Mouse (Mus musculus) lung, postnatal 0 days (tissue): ENCODE data around the gene Bloc1s5. TPM values are rescaled to one million over a fixed set of nuclear protein-coding genes. Genes with fewer than 3 reads are reported as not detected.

Experiments
- ATAC-seq: fragments of 200-750 bp; cut with Nextera tagmentation; 2 replicates; pipeline ENCODE4 v1.8.0; 2017; ENCODE audit warnings: moderate library complexity
- DNase-seq: peaks from one replicate; pipeline ENCODE4 v3.0.0-alpha.2; 2016; ENCODE audit warnings: low spot score
- H3K27ac ChIP-seq: fragments of 300-500 bp; sonication (generic); 2 replicates; pipeline ENCODE4 v1.5.1; 2014; ENCODE audit warnings: antibody characterized with exemption, mild to moderate bottlenecking, low read length, mixed read lengths
- H3K27me3 ChIP-seq: fragments of 300-500 bp; sonication (generic); replicated peaks from 2 replicates; pipeline ENCODE4 v1.6.1; 2014; ENCODE audit warnings: low read length, mixed read lengths; ENCODE audit not compliant: insufficient read depth
- H3K36me3 ChIP-seq: fragments of 300-500 bp; sonication (generic); 2 replicates; pipeline ENCODE4 v1.6.1; 2014; ENCODE audit warnings: low read length, mixed read lengths; ENCODE audit not compliant: insufficient read depth
- H3K4me1 ChIP-seq: fragments of 300-500 bp; sonication (generic); 2 replicates; pipeline ENCODE4 v1.6.1; 2014; ENCODE audit warnings: antibody characterized with exemption, low read depth, low read length, mixed read lengths; ENCODE audit not compliant: insufficient read depth
- H3K4me2 ChIP-seq: fragments of 300-500 bp; sonication (generic); replicated peaks from 2 replicates; pipeline ENCODE4 v1.6.1; 2014; ENCODE audit warnings: low read depth, mild to moderate bottlenecking, low read length, moderate library complexity, mixed read lengths
- H3K4me3 ChIP-seq: fragments of 300-500 bp; sonication (generic); 2 replicates; pipeline ENCODE4 v1.5.1; 2014; ENCODE audit warnings: low read depth, low read length
- H3K9ac ChIP-seq: fragments of 300-500 bp; sonication (generic); replicated peaks from 2 replicates; pipeline ENCODE4 v1.6.1; 2014; ENCODE audit warnings: low read depth, mild to moderate bottlenecking
- H3K9me3 ChIP-seq: fragments of 300-500 bp; sonication (generic); 2 replicates; pipeline ENCODE4 v1.6.1; 2016; ENCODE audit warnings: low read length, mixed read lengths
- CTCF ChIP-seq: IDR thresholded peaks from 2 replicates; pipeline ENCODE4 v1.5.1; 2016; ENCODE audit warnings: antibody characterized with exemption, mild to moderate bottlenecking
- EP300 ChIP-seq: IDR thresholded peaks from 2 replicates; pipeline ENCODE4 v1.6.1; 2016; ENCODE audit warnings: antibody characterized with exemption, mild to moderate bottlenecking, control low read depth
- WGBS: fragments of 180-500 bp; shearing (Covaris S2); extraction: QIAGEN DNeasy Blood & Tissue Kit; methylation state at CpG from one replicate; pipeline ENCODE4 v1.1.7; 2014; 5-methylcytosine and 5-hydroxymethylcytosine counted together
- polyA plus RNA-seq: library from polyadenylated mRNA; unstranded; fragments of >200 nt; fragmentation: Nextera tagmentation; extraction: Ambion mirVana; gene quantifications from 2 replicates; pipeline ENCODE4 v1.2.1, GENCODE M21; 2015

The Bloc1s5 gene
- polyA plus RNA-seq, 1 experiment from 2014 or later: 13.6 TPM

- WGBS: under 1% methylated on average over 56 of the region's 59 CpGs
- Histone ChIP-seq H3K9me3 (no peaks in the 10 kb centered on the region), H3K4me3 (peak within 1 kb of the TSS; percentile 95), H3K4me1 (peaks cover 5% of the 10 kb centered on the region; the same call in 1 of the 2 replicates), H3K27ac (peak within 1 kb of the TSS; percentile 81), H3K4me2 (peak within 1 kb of the TSS; percentile 60), H3K9ac (peak within 1 kb of the TSS; percentile 55), H3K27me3 (no peaks in the 10 kb centered on the region), H3K36me3 (no peaks in the 10 kb centered on the region)
- TF ChIP-seq CTCF: peak; percentile 81
- no peak for TF ChIP-seq EP300
- DNase-seq (peak; percentile 97), ATAC-seq (peak; percentile 99)
Observed at GRCm38 (mm10) chr13:38658528-38659280, 23.8 kb upstream of the Bloc1s5 start, which contains the start of gene Eef1e1. Gene Eef1e1 (minus strand): TSS chr13:38659058.

GRCm38 (mm10) chr13:38657865-38658264 is 23.0 kb upstream of the Bloc1s5 start:
- TF ChIP-seq EP300 (no peak), CTCF (no peak)
- DNase-seq: no peak
- ATAC-seq: no peak
- Histone ChIP-seq H3K27me3 (no peaks in the 10 kb centered on the region), H3K4me1 (peaks cover 5% of the 10 kb centered on the region; the same call in 1 of the 2 replicates), H3K4me3 (peak overlapping the region; percentile 95; the same call in 1 of the 2 replicates), H3K27ac (no peak overlapping the region), H3K9me3 (no peaks in the 10 kb centered on the region), H3K9ac (no peak overlapping the region), H3K4me2 (peak overlapping the region; percentile 60), H3K36me3 (no peaks in the 10 kb centered on the region; the same call in 1 of the 2 replicates)
- WGBS: 21% methylated on average over 4 of the region's 4 CpGs

GRCm38 (mm10) chr13:38650292-38650691 is 15.4 kb upstream of the Bloc1s5 start:
- no peak for TF ChIP-seq EP300
- TF ChIP-seq CTCF: no peak
- H3K9ac ChIP-seq: no peak overlapping the region
- H3K27ac ChIP-seq: no peak overlapping the region
- DNase-seq: peak; percentile 59
- no peak for ATAC-seq
- H3K4me2 ChIP-seq: no peak overlapping the region
- 82% methylated on average over 4 of the region's 4 CpGs for WGBS
- H3K4me3 ChIP-seq: no peak overlapping the region
- no peaks in the 10 kb centered on the region for H3K27me3 ChIP-seq
- H3K4me1 ChIP-seq: no peaks in the 10 kb centered on the region
- H3K36me3 ChIP-seq: peaks cover 2% of the 10 kb centered on the region; the same call in 1 of the 2 replicates
- H3K9me3 ChIP-seq: no peaks in the 10 kb centered on the region

- Histone ChIP-seq H3K36me3 (peaks cover 6% of the 10 kb centered on the region; the same call in 1 of the 2 replicates), H3K9me3 (no peaks in the 10 kb centered on the region), H3K27me3 (no peaks in the 10 kb centered on the region), H3K4me2 (no peak overlapping the region), H3K9ac (no peak overlapping the region), H3K4me3 (no peak overlapping the region), H3K27ac (no peak overlapping the region), H3K4me1 (no peaks in the 10 kb centered on the region)
- TF ChIP-seq EP300: no peak
- no peak for TF ChIP-seq CTCF
- WGBS: 58% methylated on average over 4 of the region's 4 CpGs
- DNase-seq: no peak
- ATAC-seq: no peak
Observed at GRCm38 (mm10) chr13:38649069-38649468, 14.2 kb upstream of the Bloc1s5 start.

- no peak overlapping the region for H3K9ac ChIP-seq
- H3K27me3 ChIP-seq: no peaks in the 10 kb centered on the region
- H3K4me3 ChIP-seq: no peak overlapping the region
- no peak overlapping the region for H3K4me2 ChIP-seq
- 82% methylated on average over 5 of the region's 5 CpGs for WGBS
- no peaks in the 10 kb centered on the region for H3K9me3 ChIP-seq
- TF ChIP-seq CTCF: no peak
- no peak for TF ChIP-seq EP300
- no peak overlapping the region; the same call in 1 of the 2 replicates for H3K27ac ChIP-seq
- H3K36me3 ChIP-seq: peaks cover 6% of the 10 kb centered on the region; the same call in 1 of the 2 replicates
- ATAC-seq: no peak
- no peaks in the 10 kb centered on the region for H3K4me1 ChIP-seq
- DNase-seq: no peak
Observed at GRCm38 (mm10) chr13:38641414-38641813, 6.5 kb upstream of the Bloc1s5 start.

GRCm38 (mm10) chr13:38640961-38641360 is 6.1 kb upstream of the Bloc1s5 start:
- Histone ChIP-seq H3K9ac (no peak overlapping the region), H3K4me1 (no peaks in the 10 kb centered on the region), H3K27me3 (no peaks in the 10 kb centered on the region), H3K4me3 (no peak overlapping the region), H3K36me3 (peaks cover 6% of the 10 kb centered on the region; the same call in 1 of the 2 replicates), H3K4me2 (no peak overlapping the region), H3K9me3 (no peaks in the 10 kb centered on the region), H3K27ac (no peak overlapping the region; the same call in 1 of the 2 replicates)
- no peak for ATAC-seq
- WGBS: 89% methylated on average over 5 of the region's 5 CpGs
- DNase-seq: no peak
- TF ChIP-seq CTCF: no peak
- no peak for TF ChIP-seq EP300
